Mouse (Mus musculus): ENCODE measurements around the gene Art1. TPM values are rescaled to one million over a fixed set of nuclear protein-coding genes. Genes with fewer than 3 reads are reported as not detected.

Art1 gene
- polyA plus RNA-seq (2017; shearing (Covaris generic)): not detected

GRCm38 (mm10) chr7:102101487-102101886 is at the start of gene Art1:
Gene Art1 (plus strand): TSS chr7:102101743.
- no peak for ATAC-seq

- no peak for ATAC-seq
These were observed 40.2 kb upstream of the Art1 start for GRCm38 (mm10) chr7:102061353-102061752.

- no peak for ATAC-seq
These were observed 39.3 kb upstream of the Art1 start for GRCm38 (mm10) chr7:102062203-102062602.

- ATAC-seq: no peak
These were observed 37.7 kb upstream of the Art1 start for GRCm38 (mm10) chr7:102063891-102064290.

- no peak for ATAC-seq
These were observed 36.9 kb upstream of the Art1 start for GRCm38 (mm10) chr7:102064655-102065045.

- ATAC-seq: peak; percentile 96
These were observed 36.3 kb upstream of the Art1 start, which contains the start of the genes Rnf121, Xndc1 and Xntrpc for GRCm38 (mm10) chr7:102065046-102065891. Gene Rnf121 (minus strand): TSS chr7:102065469. Gene Xndc1 (plus strand): TSS chr7:102065511. Gene Xntrpc (plus strand): TSS chr7:102065713.

- ATAC-seq: no peak
These were observed 35.2 kb upstream of the Art1 start for GRCm38 (mm10) chr7:102066363-102066762.

GRCm38 (mm10) chr7:102076714-102077296 is 24.7 kb upstream of the Art1 start:
- peak; percentile 63 for ATAC-seq

GRCm38 (mm10) chr7:102078517-102078916 is 23.0 kb upstream of the Art1 start:
- peak; percentile 66 for ATAC-seq

- no peak for ATAC-seq
These were observed 21.2 kb upstream of the Art1 start for GRCm38 (mm10) chr7:102080311-102080710.

- no peak for ATAC-seq
These were observed 19.8 kb upstream of the Art1 start for GRCm38 (mm10) chr7:102081784-102082183.

- ATAC-seq: no peak
These were observed 18.7 kb upstream of the Art1 start, which contains the start of gene Trpc2 for GRCm38 (mm10) chr7:102082816-102083215. Gene Trpc2 (plus strand): TSS chr7:102083116.

- ATAC-seq: no peak
These were observed 17.4 kb upstream of the Art1 start for GRCm38 (mm10) chr7:102084041-102084696.

- ATAC-seq: no peak
These were observed 14.2 kb upstream of the Art1 start for GRCm38 (mm10) chr7:102087336-102087735.

GRCm38 (mm10) chr7:102099760-102100661 is 1.5 kb upstream of the Art1 start:
- peak; percentile 96 for ATAC-seq

GRCm38 (mm10) chr7:102100868-102101267 is 675 bp upstream of the Art1 start:
- ATAC-seq: no peak

- ATAC-seq: no peak
These were observed 698 bp downstream of the Art1 start for GRCm38 (mm10) chr7:102102241-102102640.

- ATAC-seq: no peak
These were observed 1.2 kb downstream of the Art1 start for GRCm38 (mm10) chr7:102102696-102103095.

- ATAC-seq: no peak
These were observed 2.0 kb downstream of the Art1 start for GRCm38 (mm10) chr7:102103555-102103954.

GRCm38 (mm10) chr7:102104126-102104525 is 2.6 kb downstream of the Art1 start:
- ATAC-seq: no peak

- no peak for ATAC-seq
These were observed 5.2 kb downstream of the Art1 start for GRCm38 (mm10) chr7:102106700-102107141.

GRCm38 (mm10) chr7:102108206-102108605 is 6.7 kb downstream of the Art1 start:
- ATAC-seq: no peak

All from CD4-positive, CD25-positive, alpha-beta regulatory T cell, adult 4 months (primary cell).